8 mouse cellular contexts compared by ENCODE assay signal in genomic region chr10:83116889-83117288, GRCm38 (mm10).
DNase-seq lines count a peak whose midpoint lies in the region; ATAC-seq lines count a peak whose summit lies in the region.
"Had no signal": no experiment of that assay in that cellular context is flagged by ENCODE, and none has a peak within 500 bp of the region (broad histone marks: within the 10 kb centered on the region; RNA-seq: fewer than 3 reads in every experiment).

No protein-coding gene starts in this region.

- H3K9ac ChIP-seq in hindbrain, embryonic 13.5 days: no peak overlapping the region
- H3K9ac ChIP-seq in limb, embryonic 13.5 days: no peak overlapping the region

- H3K36me3 ChIP-seq in hindbrain, embryonic 13.5 days: no peaks in the 10 kb centered on the region
- no peaks in the 10 kb centered on the region for H3K36me3 ChIP-seq in hindbrain, embryonic 10.5 days
- H3K36me3 ChIP-seq in limb, embryonic 13.5 days: no peaks in the 10 kb centered on the region

- no peaks in the 10 kb centered on the region for H3K27me3 ChIP-seq in hindbrain, embryonic 13.5 days
- H3K27me3 ChIP-seq in hindbrain, embryonic 10.5 days (ENCODE audit: insufficient read depth, poor library complexity, severe bottlenecking): no peaks in the 10 kb centered on the region
- peaks cover 7% of the 10 kb centered on the region; the same call in 1 of the 2 replicates for H3K27me3 ChIP-seq in limb, embryonic 13.5 days

- no peak overlapping the region for H3K4me2 ChIP-seq in hindbrain, embryonic 13.5 days
- H3K4me2 ChIP-seq in limb, embryonic 13.5 days (replicated peaks): no peak overlapping the region

- ATAC-seq in hindbrain, embryonic 13.5 days (ENCODE audit: low FRiP score): no peak
- peak; percentile 38 for ATAC-seq in limb, embryonic 13.5 days (ENCODE audit: low FRiP score, low read depth)
- ATAC-seq in frontal cortex, adult (ENCODE audit: low TSS enrichment): no peak

- WGBS in hindbrain, embryonic 13.5 days: 38% methylated on average over 11 of the region's 11 CpGs
- WGBS in hindbrain, embryonic 10.5 days: 69% methylated on average over 11 of the region's 11 CpGs
- WGBS in limb, embryonic 13.5 days: 31% methylated on average over 11 of the region's 11 CpGs

- no peaks in the 10 kb centered on the region for H3K9me3 ChIP-seq in hindbrain, embryonic 13.5 days
- H3K9me3 ChIP-seq in hindbrain, embryonic 10.5 days: no peaks in the 10 kb centered on the region
- no peaks in the 10 kb centered on the region for H3K9me3 ChIP-seq in limb, embryonic 13.5 days

- H3K27ac ChIP-seq in hindbrain, embryonic 13.5 days: 0 out of 2 replicates have a peak overlapping the region, but pooled peaks have one; percentile 32
- H3K27ac ChIP-seq in hindbrain, embryonic 10.5 days: no peak overlapping the region; the same call in 1 of the 2 replicates
- H3K27ac ChIP-seq in limb, embryonic 13.5 days: no peak overlapping the region
- H3K27ac ChIP-seq: heart, adult 2 months had no signal

- DNase-seq in hindbrain, embryonic 10.5 days (ENCODE audit: low spot score): no peak
- DNase-seq in right cerebral cortex, postnatal 14 days: peak; percentile 54
- DNase-seq in right cerebral cortex, adult 2 months (ENCODE audit: low spot score in 2 of 2): no peak
- peak; percentile 35 for DNase-seq in thymus, postnatal 25 days

- H3K4me3 ChIP-seq in hindbrain, embryonic 13.5 days: no peak overlapping the region
- no peak overlapping the region for H3K4me3 ChIP-seq in hindbrain, embryonic 10.5 days
- no peak overlapping the region for H3K4me3 ChIP-seq in limb, embryonic 13.5 days
- H3K4me3 ChIP-seq: heart, adult 2 months had no signal

- H3K4me1 ChIP-seq in hindbrain, embryonic 13.5 days (replicated peaks): peaks cover 49% of the 10 kb centered on the region
- H3K4me1 ChIP-seq in hindbrain, embryonic 10.5 days (replicated peaks): peaks cover 17% of the 10 kb centered on the region
- H3K4me1 ChIP-seq in limb, embryonic 13.5 days: peaks cover 56% of the 10 kb centered on the region

Comparison
In these comparisons a context has a peak if more than half of its experiments do, and no peak if none do; other contexts are left out.
1. DNase-seq: peak in right cerebral cortex, postnatal 14 days (single experiment) and thymus, postnatal 25 days (single experiment); none in hindbrain, embryonic 10.5 days (single experiment) and right cerebral cortex, adult 2 months (0 of 2).